Mouse (Mus musculus) G1E (cell line): Measurements from ENCODE around the gene Gm20431. TPM values are rescaled to one million over a fixed set of nuclear protein-coding genes. Genes with fewer than 3 reads are reported as not detected.

Experiments
- ATAC-seq: 2 replicates; pipeline ENCODE4 v1.8.0; 2016; ENCODE audit warnings: mild to moderate bottlenecking; ENCODE audit not compliant: insufficient number of reproducible peaks, poor library complexity, low FRiP score, severe bottlenecking; ENCODE audit errors: extremely low read depth
- DNase-seq: peaks from one replicate; pipeline ENCODE4 v3.0.0; 2012; ENCODE audit warnings: low spot score
- H3K27me3 ChIP-seq: 2 replicates; pipeline ENCODE4 v1.6.1; 2012; ENCODE audit warnings: mild to moderate bottlenecking, low read length, inconsistent platforms; ENCODE audit not compliant: insufficient read depth
- H3K36me3 ChIP-seq: replicated peaks from 2 replicates; pipeline ENCODE3; 2012; ENCODE audit warnings: mild to moderate bottlenecking, inconsistent platforms
- H3K4me1 ChIP-seq: 2 replicates; pipeline ENCODE4 v1.6.1; 2012; ENCODE audit warnings: low read depth, low read length, inconsistent platforms, mixed read lengths; ENCODE audit not compliant: insufficient read depth
- H3K4me3 ChIP-seq: 2 replicates; pipeline ENCODE4 v1.5.1; 2012; ENCODE audit warnings: low read depth, mild to moderate bottlenecking, inconsistent platforms, low read length, moderate library complexity, mixed read lengths
- H3K9me3 ChIP-seq: replicated peaks from 2 replicates; pipeline ENCODE4 v1.6.1; 2012; ENCODE audit warnings: inconsistent platforms
- CTCF ChIP-seq: IDR thresholded peaks from 2 replicates; pipeline ENCODE4 v1.5.1; 2012; ENCODE audit warnings: low read depth, low read length, inconsistent platforms, mixed read lengths
- GATA1 ChIP-seq: IDR thresholded peaks from 2 replicates; pipeline ENCODE4 v1.6.1; 2012; ENCODE audit warnings: borderline replicate concordance, low read length, inconsistent platforms, mixed read lengths
- GATA2 ChIP-seq: IDR thresholded peaks from 2 replicates; pipeline ENCODE4 v1.6.1; 2012; ENCODE audit warnings: low read depth, low read length, inconsistent platforms, borderline replicate concordance
- POLR2AphosphoS5 ChIP-seq: IDR thresholded peaks from 2 replicates; pipeline ENCODE4 v1.6.1; 2012; ENCODE audit warnings: low read depth, low read length, inconsistent platforms; ENCODE audit not compliant: insufficient replicate concordance
- TAL1 ChIP-seq: conservative IDR thresholded peaks from 2 replicates; pipeline ENCODE4 v1.6.1; 2012; ENCODE audit warnings: low read depth, low read length, inconsistent platforms, mixed read lengths
- polyA plus RNA-seq: library from polyadenylated mRNA; stranded (reverse); fragments of >175 nt; gene quantifications from 2 replicates; pipeline ENCODE4 v1.2.3, GENCODE M21; 2012
- total RNA-seq, 2 experiments: library from RNA; stranded (forward) in 1 of 2; stranded (reverse) in 1 of 2; fragments of 200-1000 nt in 1 of 2; fragments of >200 nt in 1 of 2; fragmentation: Nextera tagmentation in 1 of 2; gene quantifications; 2 replicates each; pipeline ENCODE4 v1.2.3; 2014 to 2017

The Gm20431 gene
- total and polyA plus RNA-seq, 3 experiments: 0.11 to 6.2 TPM; not detected in 1

DNA sequence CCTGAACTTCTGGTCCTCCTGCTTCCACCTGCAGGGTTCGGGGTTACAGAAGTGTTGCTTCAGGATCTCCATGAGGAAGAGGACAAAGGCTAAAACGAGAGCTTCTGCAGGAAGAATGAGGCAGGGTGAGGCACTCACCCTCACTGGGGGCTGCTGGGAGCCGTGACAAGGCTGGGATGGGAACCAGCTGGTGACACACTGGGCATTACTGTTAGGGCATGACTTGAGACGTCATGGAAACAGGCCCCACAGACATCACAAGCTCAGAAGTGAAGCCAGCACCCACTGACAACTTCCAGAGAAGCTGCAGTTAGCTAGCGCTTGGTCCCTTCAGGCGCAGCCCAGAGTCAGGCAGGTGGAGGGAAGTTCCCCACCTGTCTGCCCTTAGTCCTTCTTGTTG is 61.4 kb downstream of the Gm20431 start:
- TF ChIP-seq CTCF: no peak
- TF ChIP-seq GATA1: no peak
- no peak for TF ChIP-seq GATA2
- no peak for TF ChIP-seq TAL1
- no peak for TF ChIP-seq POLR2AphosphoS5
- Histone ChIP-seq H3K9me3 (no peaks in the 10 kb centered on the region), H3K36me3 (no peaks in the 10 kb centered on the region), H3K27me3 (peaks cover 65% of the 10 kb centered on the region), H3K4me3 (no peak overlapping the region), H3K4me1 (no peaks in the 10 kb centered on the region)
- no peak for ATAC-seq
- DNase-seq: no peak

- Histone ChIP-seq H3K9me3 (no peaks in the 10 kb centered on the region), H3K4me1 (no peaks in the 10 kb centered on the region), H3K27me3 (peaks cover 64% of the 10 kb centered on the region), H3K36me3 (no peaks in the 10 kb centered on the region), H3K4me3 (no peak overlapping the region)
- ATAC-seq (no peak), DNase-seq (no peak)
- TF ChIP-seq CTCF: no peak
- no peak for TF ChIP-seq GATA1
- TF ChIP-seq GATA2: no peak
- TF ChIP-seq POLR2AphosphoS5: no peak
- no peak for TF ChIP-seq TAL1
Observed at GRCm38 (mm10) chr2:167599195-167599594, 62.1 kb downstream of the Gm20431 start.

DNA sequence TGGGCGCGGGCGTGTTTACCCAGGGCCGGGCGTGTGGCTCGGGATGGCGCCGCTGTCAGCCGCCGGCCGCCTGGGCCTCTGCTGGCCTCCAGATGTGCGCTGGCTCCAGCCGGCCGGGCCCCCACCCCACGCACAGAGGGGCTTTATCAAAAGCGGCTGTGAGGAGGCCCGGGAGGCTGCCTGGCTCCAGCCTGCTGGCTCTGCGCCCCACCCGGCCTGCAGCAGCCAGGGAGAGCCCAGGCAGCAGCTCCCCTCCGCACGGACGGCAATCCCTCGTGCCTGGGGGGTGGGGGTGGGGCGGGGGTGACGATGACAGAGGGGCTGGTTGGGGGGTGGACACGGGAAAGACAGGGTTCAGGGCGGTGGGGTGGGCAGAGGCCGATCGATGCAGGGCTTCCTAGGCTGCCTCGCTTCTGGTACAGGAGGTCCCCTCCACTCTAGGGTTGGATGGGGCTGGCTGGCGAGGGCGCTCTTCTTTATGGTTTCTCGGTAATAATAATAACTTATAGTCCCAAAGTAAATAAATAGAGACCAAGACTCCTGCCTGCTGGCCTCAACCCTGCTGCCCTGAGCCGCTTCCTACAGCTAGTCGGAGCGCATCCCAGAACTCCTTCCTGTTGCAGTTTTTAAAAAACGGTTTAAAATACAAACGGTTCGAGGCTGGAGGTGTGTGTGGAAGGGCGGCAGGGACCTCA is 63.7 kb downstream of the Gm20431 start:
- H3K4me1 ChIP-seq: no peaks in the 10 kb centered on the region
- no peak for TF ChIP-seq POLR2AphosphoS5
- no peak for TF ChIP-seq CTCF
- TF ChIP-seq GATA1: no peak
- TF ChIP-seq GATA2: no peak
- TF ChIP-seq TAL1: no peak
- DNase-seq: no peak
- no peak for ATAC-seq
- no peak overlapping the region for H3K4me3 ChIP-seq
- no peaks in the 10 kb centered on the region for H3K9me3 ChIP-seq
- H3K27me3 ChIP-seq: peaks cover 50% of the 10 kb centered on the region
- no peaks in the 10 kb centered on the region for H3K36me3 ChIP-seq

DNA sequence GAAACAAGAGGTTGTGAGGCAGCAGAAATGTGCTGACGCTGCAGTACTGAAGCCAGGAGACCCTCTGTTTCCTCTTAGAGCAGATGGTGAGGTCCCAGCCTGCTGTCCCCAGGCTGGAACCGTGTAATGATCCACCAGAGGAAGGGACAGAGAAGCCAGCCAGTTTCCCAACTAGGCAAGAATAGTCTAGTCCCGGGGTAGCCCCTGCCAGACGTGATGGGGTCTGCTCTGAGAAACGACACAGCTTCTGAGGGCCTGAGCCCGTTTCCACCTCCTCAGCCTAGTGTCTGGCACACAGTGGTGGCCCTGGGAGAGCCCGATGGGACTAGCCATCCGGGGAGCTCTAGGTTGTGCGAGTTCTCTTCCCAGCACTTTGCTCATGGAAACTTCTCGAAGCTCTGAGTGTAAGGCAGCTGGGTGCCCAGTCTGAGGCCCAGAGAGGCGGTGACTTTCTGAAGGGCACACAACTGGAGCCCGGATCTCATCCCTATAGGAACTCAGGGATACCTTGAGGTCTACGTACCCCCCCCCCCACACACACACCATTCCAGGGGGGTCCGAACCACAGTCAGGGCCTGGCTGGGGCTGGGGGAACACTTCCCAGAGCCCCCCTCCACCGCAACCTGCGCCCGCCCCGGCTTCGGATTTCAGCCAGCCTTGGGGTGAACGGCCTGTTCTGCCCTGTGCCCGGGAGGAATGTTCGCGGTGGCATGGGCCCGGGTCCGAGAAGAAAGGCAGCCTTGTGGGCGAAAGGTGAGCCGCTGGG is 64.4 kb downstream of the Gm20431 start:
- H3K4me1 ChIP-seq: no peaks in the 10 kb centered on the region
- H3K36me3 ChIP-seq: no peaks in the 10 kb centered on the region
- peaks cover 43% of the 10 kb centered on the region for H3K27me3 ChIP-seq
- H3K4me3 ChIP-seq: no peak overlapping the region
- TF ChIP-seq POLR2AphosphoS5: no peak
- TF ChIP-seq CTCF: no peak
- TF ChIP-seq GATA1: no peak
- no peak for TF ChIP-seq GATA2
- TF ChIP-seq TAL1: no peak
- H3K9me3 ChIP-seq: no peaks in the 10 kb centered on the region
- DNase-seq (no peak), ATAC-seq (no peak)

DNA sequence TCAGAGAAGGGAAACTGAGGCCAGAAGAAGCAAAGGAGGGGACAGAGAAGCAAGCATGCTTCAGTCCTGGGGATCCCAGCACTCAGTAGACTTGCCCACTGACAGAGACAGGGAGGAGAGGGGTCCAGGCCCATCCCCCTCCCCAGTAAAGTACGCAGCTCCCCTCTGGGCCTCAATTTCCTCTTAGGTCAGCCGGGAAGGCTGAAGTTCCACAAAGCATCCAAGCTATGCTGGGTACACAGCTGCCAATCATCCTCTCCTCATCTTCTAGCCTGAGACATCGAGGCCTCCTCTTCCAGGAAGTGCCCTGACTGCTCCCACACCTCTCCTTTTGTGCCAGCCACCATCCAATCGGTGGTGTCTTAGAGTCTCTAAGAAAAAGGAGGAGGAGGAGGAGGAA is 65.0 kb downstream of the Gm20431 start:
- H3K4me1 ChIP-seq: no peaks in the 10 kb centered on the region
- TF ChIP-seq POLR2AphosphoS5: no peak
- TF ChIP-seq GATA2: no peak
- no peak for TF ChIP-seq TAL1
- TF ChIP-seq GATA1: no peak
- no peak for TF ChIP-seq CTCF
- no peaks in the 10 kb centered on the region for H3K36me3 ChIP-seq
- H3K27me3 ChIP-seq: peaks cover 45% of the 10 kb centered on the region
- ATAC-seq (no peak), DNase-seq (no peak)
- H3K9me3 ChIP-seq: no peaks in the 10 kb centered on the region
- no peak overlapping the region for H3K4me3 ChIP-seq

- Histone ChIP-seq H3K36me3 (no peaks in the 10 kb centered on the region), H3K4me1 (no peaks in the 10 kb centered on the region), H3K27me3 (peaks cover 41% of the 10 kb centered on the region), H3K9me3 (no peaks in the 10 kb centered on the region), H3K4me3 (no peak overlapping the region)
- ATAC-seq (no peak), DNase-seq (no peak)
- TF ChIP-seq GATA2: no peak
- no peak for TF ChIP-seq POLR2AphosphoS5
- no peak for TF ChIP-seq TAL1
- TF ChIP-seq GATA1: no peak
- TF ChIP-seq CTCF: no peak
Observed at GRCm38 (mm10) chr2:167595761-167596171, 65.5 kb downstream of the Gm20431 start.
